ENCODE assay signal across 11 mouse cellular contexts in genomic region chr12:75449475-75449966, GRCm38 (mm10). TPM values are rescaled to one million over a fixed set of nuclear protein-coding genes. Genes with fewer than 3 reads are reported as not detected.
DNase-seq lines count a peak whose midpoint lies in the region; ATAC-seq and TF ChIP-seq lines count a peak whose summit lies in the region.
"Had no signal": no experiment of that assay in that cellular context is flagged by ENCODE, and none has a peak within 500 bp of the region (broad histone marks: within the 10 kb centered on the region; RNA-seq: fewer than 3 reads in every experiment).

No protein-coding gene starts in this region.

- intact Hi-C loops in heart, postnatal 10 days (cut with DNase I) = loop anchor here (2.0 kb wide), 1 partner anchor 169 kb away; no protein-coding TSS in a partner anchor

- peak; percentile 30 to 38 for DNase-seq in heart, postnatal 10 days
- no peak for DNase-seq in heart, adult 8-10 months (ENCODE audit: low spot score)
- peak; percentile 14 for DNase-seq in 3T3-L1 (ENCODE audit: low read depth, low spot score)
- no peak for DNase-seq in Patski (ENCODE audit: low read depth, low spot score)
- DNase-seq in lung, postnatal 10 days = peak; percentile 64
- no peak for DNase-seq in adrenal gland, postnatal 10 days
- no peak for DNase-seq in frontal cortex, postnatal 25 days (ENCODE audit: low spot score in 2 of 2)
- DNase-seq in left cerebral cortex, adult 11 months (ENCODE audit: low spot score) = no peak

- no peak for ATAC-seq in Patski

- POLR2A ChIA-PET in Patski (lab: Charles Lee) = no interaction called here

- H3K27me3 ChIP-seq in Patski = no peaks in the 10 kb centered on the region
- H3K27me3 ChIP-seq: heart, embryonic 13.5 days; limb, embryonic 15.5 days; neural tube, embryonic 12.5 days had no signal

- in situ Hi-C loops in Patski (cut with MboI; ENCODE audit: low pct_unique_long_range_greater_than_20kb) = no loop called here

- CTCF ChIA-PET in Patski (lab: Charles Lee) = no interaction called here

- TF ChIP-seq CTCF in Patski (IDR thresholded peaks at IDR 0.05) = peak; percentile 33

RNA-seq across cellular contexts. Expression of gene Gphb5, which starts 32.9 kb away (rescaled TPM):
- total RNA-seq in heart, postnatal 10 days (2021) = not detected
- total RNA-seq in heart, adult 8-10 months (2022) = not detected
- polyA plus RNA-seq in Patski (2021) = not detected
- total RNA-seq in adrenal gland, postnatal 10 days (2021) = not detected
- polyA plus RNA-seq: heart, embryonic 13.5 days; limb, embryonic 15.5 days; neural tube, embryonic 12.5 days had no signal

Comparison
In these comparisons a context has a peak if more than half of its experiments do, and no peak if none do; other contexts are left out.
1. DNase-seq: peak in heart, postnatal 10 days (2 of 2), 3T3-L1 (single experiment) and lung, postnatal 10 days (single experiment); none in heart, adult 8-10 months (single experiment), Patski (single experiment), adrenal gland, postnatal 10 days (single experiment), frontal cortex, postnatal 25 days (0 of 2) and left cerebral cortex, adult 11 months (single experiment).